Mouse (Mus musculus) megakaryocyte, embryonic 14.5 days (primary cell): ENCODE measurements at regions not wholly inside any gene's neighbourhood (a gene's known extent, or its start where the extent isn't known, plus 50 kb on each side); places are given as distances from the start of the nearest gene placed in this dataset.

Experiments used
- FLI1 ChIP-seq: IDR thresholded peaks from 2 replicates; pipeline ENCODE4 v1.6.1; 2012; ENCODE audit warnings: low read length, inconsistent platforms, mixed read lengths
- GATA1 ChIP-seq: IDR thresholded peaks from 3 replicates; pipeline ENCODE4 v1.6.1; 2012; ENCODE audit warnings: mixed read lengths, low read length, inconsistent platforms, borderline replicate concordance

DNA sequence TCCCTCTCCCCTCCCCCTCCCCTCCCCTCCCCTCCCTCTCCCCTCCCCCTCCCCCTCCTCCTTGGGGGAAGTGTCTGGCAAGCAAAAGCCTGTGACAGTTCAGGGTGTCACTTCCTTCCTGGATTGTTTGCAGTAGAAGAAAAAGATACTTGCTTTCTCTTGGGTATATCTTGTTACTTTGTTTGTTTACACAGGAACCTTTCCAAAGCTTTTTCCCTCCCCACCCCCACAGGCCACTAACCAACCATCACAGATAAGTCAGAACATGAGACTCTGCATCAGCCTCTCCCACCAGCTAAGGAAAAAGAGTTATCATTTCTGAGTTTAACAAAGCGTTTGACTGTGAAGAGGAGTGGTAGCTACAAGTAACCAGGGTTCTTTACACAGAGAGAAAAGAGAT lies 95.5 kb upstream of the Ado start:
- no peak for TF ChIP-seq GATA1
- no peak for TF ChIP-seq FLI1
